Mouse (Mus musculus) cortical plate, adult 2 months (tissue): ENCODE measurements around the gene Ccdc58. TPM values are rescaled to one million over a fixed set of nuclear protein-coding genes. Genes with fewer than 3 reads are reported as not detected.
A peak's percentile ranks its signal among the peaks of the same experiment; 100 is the strongest.
"Not testable (repeated sequence)": the region's sequence is repeated elsewhere in the genome, so short reads cannot be mapped to it uniquely, and the experiment has no call there.

Source experiments
- H3K27ac ChIP-seq: fragments of 200-500 bp; 2 replicates; pipeline ENCODE4 v1.5.1; 2012; ENCODE audit warnings: low read length, control low read depth, inconsistent platforms; ENCODE audit not compliant: insufficient read depth
- H3K4me1 ChIP-seq: fragments of 200-500 bp; 2 replicates; pipeline ENCODE4 v1.6.1; 2011; ENCODE audit warnings: low read length; ENCODE audit not compliant: control insufficient read depth, insufficient read depth
- H3K4me3 ChIP-seq: fragments of 200-500 bp; 2 replicates; pipeline ENCODE4 v1.5.1; 2011; ENCODE audit warnings: mild to moderate bottlenecking, low read length, control low read depth; ENCODE audit not compliant: insufficient read depth
- CTCF ChIP-seq: fragments of 200-500 bp; IDR thresholded peaks from 2 replicates; pipeline ENCODE4 v1.5.1; 2011; ENCODE audit warnings: mild to moderate bottlenecking, control low read depth, low read length; ENCODE audit not compliant: insufficient read depth; ENCODE audit errors: extremely low read depth
- POLR2A ChIP-seq: fragments of 200-500 bp; IDR thresholded peaks from 2 replicates; pipeline ENCODE4 v1.6.1; 2011; ENCODE audit warnings: mild to moderate bottlenecking, low read length, control low read depth; ENCODE audit not compliant: insufficient read depth; ENCODE audit errors: extremely low read depth
- polyA plus RNA-seq: library from polyadenylated mRNA; depleted of rRNA; stranded (reverse); fragments of >200 nt; gene quantifications from 2 replicates; pipeline ENCODE4 v1.2.3, GENCODE M21; 2012; rRNA removed

Ccdc58 gene
- 18.3 and 18.7 TPM in 2 replicates for polyA plus RNA-seq

DNA sequence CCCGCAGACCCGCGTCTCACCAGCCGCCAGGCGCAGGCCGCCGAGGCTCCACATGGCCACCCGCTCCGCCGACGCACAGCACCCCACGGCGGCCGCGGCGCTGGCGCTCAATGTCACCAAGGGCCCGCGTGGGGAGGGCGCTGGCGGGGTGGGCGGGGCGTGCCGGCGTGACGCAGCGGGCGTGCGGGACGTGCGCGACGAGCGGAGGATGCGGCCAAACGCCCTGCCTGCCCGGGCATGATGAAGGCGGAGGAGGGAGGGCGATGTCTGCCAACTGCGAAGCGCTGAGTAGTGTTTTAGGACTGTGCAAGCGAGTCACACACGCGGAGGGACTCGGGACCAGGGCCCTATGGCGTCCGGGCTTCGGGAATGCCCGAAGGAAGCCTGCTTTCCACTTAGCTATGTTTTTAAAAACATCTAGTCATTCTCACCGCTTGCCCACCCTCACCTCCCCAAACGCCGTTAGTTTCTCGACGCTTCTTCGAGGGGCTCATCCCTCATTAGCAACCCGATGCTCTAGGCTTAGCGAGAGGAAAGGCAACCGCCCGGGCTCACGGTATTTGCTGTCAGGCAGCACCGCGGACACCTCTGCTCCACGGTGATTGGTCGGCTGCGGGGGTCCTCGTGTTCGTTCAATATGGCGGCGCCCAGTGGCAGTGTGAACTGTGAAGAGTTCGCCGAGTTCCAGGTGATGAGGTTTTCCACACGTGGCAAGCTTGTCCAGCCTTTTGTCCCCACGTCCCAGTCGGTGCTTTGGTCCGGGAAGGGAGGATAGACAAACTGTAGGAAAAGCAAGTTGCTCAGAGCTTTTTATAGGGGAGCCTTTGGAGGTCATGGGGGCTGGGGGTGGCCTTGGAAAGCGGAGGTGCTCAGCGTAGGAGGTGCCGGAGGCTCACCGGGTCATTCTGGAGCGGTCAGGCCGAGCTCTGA is at the start of gene Ccdc58, which contains the start of gene Fam162a:
Gene Ccdc58 (plus strand): TSS at position 236 of the 930 bp plus-strand sequence.
Gene Fam162a (minus strand): TSS at position 145 of the 930 bp plus-strand sequence.
- peak within 1 kb of the TSS; percentile 67 for H3K4me3 ChIP-seq
- TF ChIP-seq CTCF, result no peak
- TF ChIP-seq POLR2A, result peak; percentile 92
- peak within 1 kb of the TSS; percentile 93 for H3K27ac ChIP-seq
- H3K4me1 ChIP-seq, result no peaks in the 10 kb centered on the region

DNA sequence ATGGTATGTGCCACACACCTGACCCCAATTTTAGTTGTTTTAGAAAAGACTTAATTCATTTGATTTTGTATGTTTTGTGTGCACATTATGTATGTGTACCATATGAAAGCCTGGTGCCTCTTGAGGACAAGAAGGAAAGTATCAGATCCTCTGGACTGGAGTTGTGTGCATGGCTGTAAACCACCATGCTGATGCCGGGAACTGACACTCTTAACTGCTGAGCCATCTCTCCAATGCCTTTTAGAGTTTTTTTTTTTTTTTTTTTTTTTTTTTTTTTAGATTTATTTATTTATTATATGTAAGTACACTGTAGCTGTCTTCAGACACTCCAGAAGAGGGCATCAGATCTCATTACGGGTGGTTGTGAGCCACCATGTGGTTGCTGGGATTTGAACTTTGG is 43.4 kb upstream of the Ccdc58 start:
- H3K4me3 ChIP-seq, H3K4me1 ChIP-seq, H3K27ac ChIP-seq: not testable (repeated sequence)

DNA sequence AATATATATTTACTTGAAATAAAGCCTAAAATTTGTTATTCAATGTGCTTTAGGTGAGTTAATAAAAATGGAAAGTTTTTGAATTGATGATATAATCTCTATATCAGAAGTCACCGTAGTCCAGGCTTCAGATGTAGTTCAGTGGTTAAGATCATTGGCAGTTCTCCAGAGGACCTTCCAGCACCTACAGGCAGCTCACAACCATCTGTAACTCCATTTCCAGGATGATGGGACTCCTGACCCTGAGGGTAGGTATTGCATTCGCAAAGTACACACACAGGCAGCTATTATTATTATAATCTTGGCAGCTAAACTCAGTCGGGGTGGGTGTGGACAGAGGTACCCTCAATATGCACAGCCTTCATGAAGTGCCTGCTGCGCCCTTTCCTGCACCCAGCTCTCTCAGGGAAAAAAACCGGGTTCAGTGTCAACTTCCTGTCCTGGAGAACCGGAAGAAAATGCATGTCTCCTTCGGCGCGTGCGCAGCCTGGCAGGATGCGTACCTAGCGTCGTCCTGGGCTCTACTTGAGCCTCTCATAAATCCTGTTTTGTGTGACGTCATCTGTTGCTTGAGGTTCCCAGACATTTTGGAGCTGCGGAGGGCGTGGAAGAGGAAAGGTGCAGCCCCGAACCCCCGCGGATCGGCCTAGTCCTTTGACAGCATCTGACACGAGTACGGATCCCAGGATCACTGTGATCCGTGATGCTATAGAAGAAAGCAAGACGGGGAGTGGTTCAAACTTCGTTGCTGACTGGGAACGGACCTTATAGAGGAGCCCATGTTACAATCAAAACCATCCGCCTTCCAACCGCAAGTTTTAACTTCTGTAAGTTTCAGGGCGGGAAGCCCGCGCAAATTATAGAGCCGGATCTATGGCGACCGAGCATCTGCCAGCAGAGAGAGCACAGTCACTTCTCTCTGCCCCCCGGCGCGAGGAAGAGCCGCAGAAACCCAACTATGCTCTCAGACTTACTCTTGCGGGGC is 30.6 kb upstream of the Ccdc58 start, which contains the start of gene Wdr5b:
Gene Wdr5b (plus strand): TSS at position 551 of the 985 bp plus-strand sequence.
- TF ChIP-seq POLR2A, result peak; percentile 86
- no peak for TF ChIP-seq CTCF
- Histone ChIP-seq H3K4me1 (peaks cover 2% of the 10 kb centered on the region; the same call in 1 of the 2 replicates), H3K4me3 (peak within 1 kb of the TSS; percentile 53), H3K27ac (no peak within 1 kb of the TSS)

DNA sequence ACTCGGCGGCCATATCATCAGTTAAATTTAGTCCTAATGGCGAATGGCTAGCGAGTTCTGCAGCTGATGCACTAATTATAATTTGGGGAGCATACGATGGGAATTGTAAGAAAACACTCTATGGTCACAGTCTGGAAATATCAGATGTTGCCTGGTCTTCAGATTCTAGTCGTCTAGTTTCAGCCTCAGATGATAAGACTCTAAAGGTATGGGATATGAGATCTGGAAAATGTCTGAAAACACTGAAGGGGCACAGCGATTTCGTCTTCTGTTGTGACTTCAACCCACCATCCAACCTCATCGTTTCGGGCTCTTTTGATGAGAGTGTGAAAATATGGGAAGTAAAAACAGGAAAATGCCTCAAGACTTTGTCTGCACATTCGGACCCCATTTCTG is 29.9 kb upstream of the Ccdc58 start:
- H3K27ac ChIP-seq, result no peak overlapping the region
- TF ChIP-seq POLR2A (no peak), CTCF (no peak)
- peak overlapping the region; percentile 53 for H3K4me3 ChIP-seq
- H3K4me1 ChIP-seq, result peaks cover 2% of the 10 kb centered on the region; the same call in 1 of the 2 replicates

DNA sequence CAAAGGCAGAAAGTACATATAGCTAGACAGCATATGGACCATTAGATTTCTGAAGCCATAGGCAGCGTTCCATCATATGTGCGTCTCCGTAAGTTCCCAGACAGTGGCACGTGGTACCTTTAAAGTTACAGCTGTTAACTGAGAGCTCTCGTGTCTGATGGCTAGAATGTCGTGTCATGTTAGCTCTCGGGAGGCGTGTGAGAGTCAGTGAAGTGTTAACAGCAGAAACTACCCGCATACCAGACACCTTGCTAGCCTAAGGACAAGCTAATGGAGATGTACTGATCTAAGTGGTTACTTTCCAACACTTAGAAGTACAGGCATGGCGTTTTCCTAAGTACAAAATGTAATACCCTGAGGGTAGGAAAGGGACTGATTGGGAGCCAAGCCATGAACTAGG is 28.4 kb upstream of the Ccdc58 start:
- peaks cover 2% of the 10 kb centered on the region; the same call in 1 of the 2 replicates for H3K4me1 ChIP-seq
- no peak for TF ChIP-seq CTCF
- TF ChIP-seq POLR2A, result no peak
- no peak overlapping the region for H3K27ac ChIP-seq
- H3K4me3 ChIP-seq, result no peak overlapping the region

DNA sequence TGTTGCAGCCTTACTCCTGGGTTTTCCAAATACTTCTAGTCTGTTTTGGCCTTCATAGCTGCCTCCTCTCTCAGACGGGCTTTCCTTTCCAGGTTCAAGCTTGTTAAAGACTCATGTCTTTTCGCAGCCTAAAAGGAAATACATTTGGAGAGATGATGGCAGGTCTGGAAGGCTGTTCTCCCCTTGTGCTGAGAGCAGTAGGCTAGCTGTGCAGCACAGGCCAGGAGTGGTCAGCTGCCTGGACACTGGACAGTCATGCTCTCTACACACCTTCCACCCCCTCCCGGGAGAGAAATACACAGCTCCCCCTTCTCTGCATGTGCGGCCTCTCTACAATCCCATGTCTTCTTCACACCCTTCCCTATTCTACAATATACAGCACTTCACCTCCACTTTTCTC is 27.5 kb upstream of the Ccdc58 start:
- no peak overlapping the region for H3K4me3 ChIP-seq
- H3K4me1 ChIP-seq, result peaks cover 2% of the 10 kb centered on the region; the same call in 1 of the 2 replicates
- TF ChIP-seq CTCF, result no peak
- TF ChIP-seq POLR2A, result no peak

DNA sequence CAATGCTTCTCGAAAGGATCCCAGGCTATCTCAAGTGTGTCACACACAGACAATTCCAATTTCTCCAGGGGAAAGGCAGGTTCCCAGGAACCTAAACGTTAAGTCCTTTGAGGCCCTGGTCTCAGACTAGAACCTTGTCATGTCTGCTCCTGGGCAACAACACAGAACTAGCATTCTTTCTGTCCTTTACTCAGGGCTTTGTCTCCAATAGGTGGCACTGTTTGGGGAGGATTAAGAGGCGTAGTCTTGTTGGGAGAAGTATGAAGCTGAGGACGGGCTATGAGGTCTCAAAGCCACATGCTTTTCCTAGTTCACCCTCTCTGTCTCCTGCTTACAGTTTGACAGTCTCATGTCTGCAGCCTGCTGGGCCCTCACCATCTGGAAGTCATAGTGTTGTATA is 23.9 kb upstream of the Ccdc58 start:
- no peaks in the 10 kb centered on the region for H3K4me1 ChIP-seq
- TF ChIP-seq CTCF, result no peak
- no peak for TF ChIP-seq POLR2A
- no peak overlapping the region for H3K27ac ChIP-seq
- H3K4me3 ChIP-seq, result no peak overlapping the region

More for the DNA sequence above, 27.5 kb upstream of the Ccdc58 start:
- no peak overlapping the region for H3K27ac ChIP-seq

DNA sequence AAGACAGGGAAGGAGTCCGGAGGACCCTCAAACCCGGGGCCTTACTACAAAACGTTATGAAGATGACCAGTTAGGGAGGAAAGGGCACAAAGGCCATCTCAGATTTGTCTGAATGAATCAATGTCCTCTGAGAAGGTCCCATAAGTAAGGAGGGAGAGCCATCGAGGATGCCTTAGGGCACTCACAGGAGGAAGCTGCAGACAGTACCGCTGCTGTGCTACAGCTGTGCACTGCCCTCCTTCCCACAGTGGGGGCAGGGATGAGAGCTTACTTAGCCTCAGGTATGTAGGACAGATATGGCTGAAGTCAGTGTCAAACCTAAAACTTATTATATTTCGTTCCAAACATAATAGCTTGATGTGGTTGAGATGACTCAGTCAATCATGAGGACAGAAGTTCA is 20.0 kb upstream of the Ccdc58 start:
- no peak overlapping the region for H3K4me3 ChIP-seq
- H3K4me1 ChIP-seq, result no peaks in the 10 kb centered on the region
- TF ChIP-seq POLR2A (no peak), CTCF (no peak)
- no peak overlapping the region for H3K27ac ChIP-seq

DNA sequence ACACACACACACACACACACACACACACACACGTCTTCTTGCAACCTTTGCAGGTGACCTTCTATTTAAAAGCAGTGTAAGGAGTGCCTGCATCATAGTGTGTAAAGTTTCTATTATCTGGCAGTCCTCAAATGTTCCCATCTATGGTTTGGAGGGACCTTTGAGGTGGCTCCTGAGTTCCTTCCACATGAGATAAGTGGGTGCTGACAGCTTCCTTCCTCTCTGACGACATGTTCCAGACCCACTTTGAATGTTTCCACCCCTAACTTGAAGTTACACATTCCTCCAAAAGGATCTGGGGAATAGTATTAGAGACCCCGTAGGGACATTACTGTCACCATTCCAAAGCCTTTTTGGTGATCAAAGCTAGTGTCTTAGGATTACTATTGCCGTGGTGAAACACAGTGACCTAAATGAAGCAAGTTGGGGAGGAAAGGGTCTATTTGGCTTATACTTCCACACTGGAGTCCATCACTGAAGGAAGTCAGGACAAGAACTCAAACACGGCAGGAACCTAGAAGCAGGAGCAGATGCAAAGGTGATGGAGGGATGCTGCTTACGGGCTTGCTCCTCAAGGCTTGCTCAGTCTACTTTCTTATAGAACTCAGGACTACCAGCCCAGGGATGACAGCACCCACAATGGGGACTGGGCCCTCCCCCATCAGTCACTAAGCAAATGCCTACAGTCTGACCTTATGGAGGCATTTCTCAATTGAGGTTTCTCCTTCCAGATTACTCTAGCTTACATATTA is 17.8 kb upstream of the Ccdc58 start:
- TF ChIP-seq CTCF, result no peak
- no peak for TF ChIP-seq POLR2A
- no peak overlapping the region for H3K4me3 ChIP-seq
- H3K27ac ChIP-seq, result no peak overlapping the region
- H3K4me1 ChIP-seq, result no peaks in the 10 kb centered on the region

DNA sequence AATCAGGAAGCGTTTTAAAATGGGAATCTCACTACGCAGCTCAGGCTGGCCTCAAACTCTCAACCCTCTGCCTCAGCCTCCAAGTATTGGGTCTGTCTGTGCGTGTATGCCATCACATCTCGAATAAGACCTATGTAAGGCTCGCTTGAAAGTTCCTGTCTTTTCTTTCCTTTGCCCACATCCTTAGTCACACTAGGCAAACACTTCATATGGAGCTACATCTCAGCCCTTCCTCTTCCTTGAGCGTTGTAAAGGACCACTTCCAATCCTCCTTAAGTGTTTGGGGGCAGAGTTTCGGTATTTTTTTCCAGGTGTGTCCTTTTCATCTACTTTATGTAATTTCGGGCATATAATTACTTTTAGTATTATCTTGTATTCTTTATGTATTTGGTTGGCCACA is 16.6 kb upstream of the Ccdc58 start:
- TF ChIP-seq CTCF (no peak), POLR2A (no peak)
- H3K27ac ChIP-seq, result no peak overlapping the region
- H3K4me3 ChIP-seq, result no peak overlapping the region
- H3K4me1 ChIP-seq, result no peaks in the 10 kb centered on the region
